Mouse (Mus musculus) left cerebral cortex, postnatal 4 days (tissue): ENCODE results near the gene Atp5j2. TPM values are rescaled to one million over a fixed set of nuclear protein-coding genes. Genes with fewer than 3 reads are reported as not detected.

Source experiments
- total RNA-seq, 2 experiments: library from RNA; stranded (reverse); gene quantifications; 2 replicates each; pipeline ENCODE4 v1.2.3; 2021

Gene Atp5j2
- total RNA-seq, 2 experiments from 2014 or later: 213 to 222 TPM

Other genes with a start within 250 kb of the Atp5j2 start
- 10 to 100 TPM; 59.3 to 60.2 TPM for gene Smurf1, start 226.2 kb downstream of the Atp5j2 start, total RNA-seq
- gene Gm4871, start 159.3 kb downstream of the Atp5j2 start, total RNA-seq: not detected
- gene 1700018F24Rik, start 149.1 kb downstream of the Atp5j2 start, total RNA-seq: not detected
- 100 to 1,000 TPM; 198 to 202 TPM for gene Arpc1a, start 108.2 kb downstream of the Atp5j2 start, total RNA-seq
- gene Kpna7, start 108.0 kb downstream of the Atp5j2 start, total RNA-seq: not detected
- gene Arpc1b, start 77.8 kb downstream of the Atp5j2 start, total RNA-seq: 10 to 100 TPM; 25.7 to 28.3 TPM
- 100 to 1,000 TPM; 136 to 144 TPM for gene Pdap1, start 51.8 kb downstream of the Atp5j2 start, total RNA-seq
- 100 to 1,000 TPM; 101 to 104 TPM for gene Bud31, start 51.7 kb downstream of the Atp5j2 start, total RNA-seq
- gene Ptcd1, start 25.0 kb downstream of the Atp5j2 start, total RNA-seq: 10 to 100 TPM; 19.3 to 19.6 TPM
- gene Cpsf4, start 24.8 kb downstream of the Atp5j2 start, total RNA-seq: 10 to 100 TPM; 35.2 to 36.4 TPM
- 1 to 10 TPM; 6.4 to 7.5 TPM for gene Zkscan14, start 9.8 kb upstream of the Atp5j2 start, total RNA-seq
- gene Zkscan5, start 12.5 kb upstream of the Atp5j2 start, total RNA-seq: 10 to 100 TPM; 15.5 to 16.0 TPM
- gene Zfp655, start 39.7 kb upstream of the Atp5j2 start, total RNA-seq: 10 to 100 TPM; 25.5 to 28.9 TPM
- 10 to 100 TPM; 17.5 to 17.8 TPM for gene Zscan25, start 88.4 kb upstream of the Atp5j2 start, total RNA-seq
- gene Cyp3a57, start 153.2 kb upstream of the Atp5j2 start, total RNA-seq: under 1 TPM in 1 of 2 experiments, not detected in 1; 0.28 TPM